Mouse (Mus musculus): ENCODE results near the gene Tgfbr3.
"Not testable (repeated sequence)": the region's sequence is repeated elsewhere in the genome, so short reads cannot be mapped to it uniquely, and the experiment has no call there.

Tgfbr3 gene

DNA sequence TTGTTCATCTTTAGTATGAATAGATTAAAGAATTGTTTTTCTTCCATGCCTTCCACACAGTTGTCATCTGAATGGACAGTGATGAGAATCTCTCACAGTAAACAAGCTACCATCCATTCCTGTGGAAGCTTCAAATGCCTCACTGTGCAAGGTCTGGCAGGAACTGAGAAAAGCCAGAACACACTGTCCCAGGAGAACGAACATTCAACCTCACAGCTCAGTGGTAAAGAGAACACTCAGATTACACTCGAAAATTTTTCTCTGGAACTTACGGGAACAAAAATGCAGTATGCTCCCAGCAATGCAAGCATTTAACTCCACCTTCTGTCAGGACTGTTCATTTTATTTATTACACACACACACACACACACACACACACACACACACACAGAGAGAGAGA is 13.2 kb downstream of the Tgfbr3 start:
- DNase-seq = no peak

- DNase-seq = no peak
Measured at GRCm38 (mm10) chr5:107272252-107273028, 17.0 kb downstream of the Tgfbr3 start.

- DNase-seq = no peak
Measured at GRCm38 (mm10) chr5:107269006-107269328, 20.5 kb downstream of the Tgfbr3 start.

- no peak for DNase-seq
Measured at GRCm38 (mm10) chr5:107268121-107269005, 21.1 kb downstream of the Tgfbr3 start.

- DNase-seq = no peak
Measured at GRCm38 (mm10) chr5:107266566-107266965, 22.9 kb downstream of the Tgfbr3 start.

GRCm38 (mm10) chr5:107264426-107265360 is 24.7 kb downstream of the Tgfbr3 start:
- DNase-seq = no peak

DNA sequence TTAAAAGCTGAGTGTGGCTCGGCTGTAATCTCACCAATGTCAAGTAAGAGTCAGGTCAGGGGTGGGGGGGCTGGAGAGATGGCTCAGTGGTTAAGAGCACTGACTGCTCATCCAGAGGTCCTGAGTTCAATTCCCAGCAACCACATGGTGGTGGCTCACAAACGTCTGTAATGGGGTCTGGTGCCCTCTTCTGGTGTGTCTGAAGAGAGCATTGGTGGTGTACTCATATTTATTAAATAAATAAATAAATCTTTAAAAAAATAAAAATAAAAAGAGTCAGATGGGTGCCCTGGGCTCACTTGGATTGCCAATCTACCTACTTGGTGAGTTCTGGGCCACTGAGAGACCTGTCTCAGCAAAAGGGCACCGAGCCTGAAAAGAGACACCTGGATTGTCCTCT is 25.6 kb downstream of the Tgfbr3 start:
- no peak for DNase-seq

GRCm38 (mm10) chr5:107261930-107262329 is 27.5 kb downstream of the Tgfbr3 start:
- no peak for DNase-seq

GRCm38 (mm10) chr5:107260708-107261495 is 28.5 kb downstream of the Tgfbr3 start:
- DNase-seq = no peak

- no peak for DNase-seq
Measured at GRCm38 (mm10) chr5:107259487-107260040, 29.9 kb downstream of the Tgfbr3 start.

GRCm38 (mm10) chr5:107253395-107253794 is 36.0 kb downstream of the Tgfbr3 start:
- DNase-seq = no peak

DNA sequence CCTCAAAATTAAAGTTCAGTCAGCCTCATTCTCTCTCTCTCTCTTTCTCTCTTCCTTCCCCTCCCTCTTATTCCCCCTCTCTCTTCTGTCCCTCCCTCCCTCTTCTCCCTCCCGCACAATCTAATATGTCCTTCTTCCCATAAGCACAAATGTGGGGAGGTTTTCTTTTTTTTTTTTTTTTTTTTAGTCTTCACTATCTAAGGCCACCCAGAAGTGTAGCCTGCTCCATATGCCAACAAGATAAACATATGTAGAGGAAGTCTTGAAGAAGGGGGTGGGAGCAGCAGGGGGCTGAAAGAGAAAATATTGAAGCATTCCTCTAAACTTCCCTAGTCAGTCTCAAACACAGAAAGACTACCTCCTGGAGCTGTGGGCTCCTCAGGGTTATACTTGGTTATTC is 37.0 kb downstream of the Tgfbr3 start:
- DNase-seq = no peak

DNA sequence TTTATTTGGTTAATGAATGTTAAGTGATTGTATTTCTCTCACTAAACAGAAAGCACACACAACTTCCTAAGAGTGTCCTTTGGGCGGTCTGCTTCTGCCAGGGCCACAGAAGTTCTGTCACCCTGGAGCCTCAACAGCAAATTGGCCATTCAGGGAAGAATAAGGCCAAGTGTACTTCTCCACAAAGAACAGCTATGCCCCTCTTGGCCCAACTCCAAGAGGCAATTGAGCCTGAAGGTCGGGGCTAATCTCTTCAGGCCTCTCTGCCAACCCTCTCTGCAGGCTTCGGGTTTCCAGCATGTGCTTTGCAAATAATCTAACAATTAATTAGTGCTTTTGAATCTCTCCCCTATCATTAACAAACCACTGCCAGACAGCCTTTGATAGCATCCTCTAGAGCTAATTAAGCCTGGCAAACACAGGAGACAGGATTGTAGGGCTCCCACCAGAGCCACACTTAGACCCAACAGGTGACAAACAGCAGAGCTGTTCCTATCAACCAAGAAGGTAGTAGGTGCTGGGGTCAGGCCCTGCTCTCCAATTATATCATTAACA is 37.6 kb downstream of the Tgfbr3 start:
- DNase-seq = peak; percentile 45

DNA sequence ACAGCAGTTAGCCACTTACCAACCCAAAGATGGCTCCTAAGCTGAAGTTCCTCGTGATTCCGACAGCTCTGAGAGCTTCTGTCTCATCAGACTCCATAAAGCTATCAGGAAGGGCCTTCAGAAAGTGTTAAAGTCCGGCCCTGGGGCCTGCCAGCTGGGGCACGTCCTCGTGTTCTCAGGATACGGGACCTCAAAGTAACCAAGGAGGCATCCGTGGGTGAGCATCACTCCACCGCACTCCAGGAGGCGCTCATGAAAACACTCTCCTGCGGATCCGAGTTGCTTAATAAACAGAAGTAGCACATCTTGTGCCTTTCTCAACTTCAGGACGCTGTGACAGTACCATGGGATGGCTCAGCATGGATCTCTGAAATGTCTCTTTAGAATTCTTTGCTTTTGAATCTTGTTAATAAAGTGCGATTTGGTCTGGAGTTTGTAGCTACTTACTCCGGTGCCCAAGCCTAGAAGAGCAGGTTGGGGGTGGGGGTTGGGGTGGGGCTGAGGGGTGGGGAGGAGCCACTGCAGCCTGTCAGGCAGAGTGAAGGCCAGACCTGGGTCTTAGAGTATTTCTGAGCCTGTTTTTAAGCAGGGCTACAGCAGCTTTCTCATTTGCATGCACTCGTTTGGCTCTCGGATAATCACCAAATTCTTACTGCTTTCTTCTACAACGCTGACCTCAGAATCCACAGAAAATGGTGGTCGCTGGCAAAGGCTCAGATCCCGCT is 38.7 kb downstream of the Tgfbr3 start:
- DNase-seq = no peak

GRCm38 (mm10) chr5:107248732-107249131 is 40.7 kb downstream of the Tgfbr3 start:
- DNase-seq = no peak

GRCm38 (mm10) chr5:107248302-107248701 is 41.1 kb downstream of the Tgfbr3 start:
- DNase-seq = not testable (repeated sequence)

- no peak for DNase-seq
Measured at GRCm38 (mm10) chr5:107247786-107248185, 41.6 kb downstream of the Tgfbr3 start.

DNA sequence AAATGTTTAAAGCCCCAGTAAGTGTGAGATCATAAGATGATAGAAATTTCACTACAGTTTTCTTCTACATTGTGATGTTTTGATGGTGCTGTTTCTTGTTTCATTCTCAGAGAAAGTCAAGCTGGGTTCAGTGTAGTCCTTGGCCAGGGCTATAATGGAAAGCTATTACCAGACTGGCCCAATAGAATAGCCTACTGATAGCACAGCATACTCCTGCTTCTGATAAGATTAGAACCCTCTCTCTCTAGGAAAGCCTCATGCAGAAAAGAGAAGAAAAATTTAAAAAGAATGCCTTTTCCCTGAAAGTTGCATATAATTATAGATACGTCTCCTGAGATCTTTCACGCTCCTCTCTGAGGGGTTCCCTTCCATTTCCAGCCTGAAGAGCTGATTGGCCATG is 46.0 kb downstream of the Tgfbr3 start:
- DNase-seq = no peak

DNA sequence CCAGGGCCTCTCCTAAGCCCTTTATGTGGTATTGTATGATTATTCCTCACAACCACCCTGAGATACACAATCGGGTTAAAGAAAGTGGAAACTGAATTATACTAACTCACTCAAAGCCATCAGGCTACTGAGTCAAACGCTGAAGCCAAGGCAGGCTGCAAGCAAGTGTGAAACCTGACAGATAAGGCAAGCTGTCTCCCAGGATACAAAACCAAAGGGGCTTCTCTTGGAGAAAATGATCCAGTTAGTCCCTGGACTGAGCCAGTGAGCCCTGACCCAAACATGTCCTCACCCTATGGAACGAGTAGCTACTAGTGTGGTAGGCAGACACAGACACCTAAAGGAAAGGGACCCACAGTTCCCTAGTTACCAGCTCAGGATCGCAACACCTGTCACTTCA is 46.4 kb downstream of the Tgfbr3 start:
- DNase-seq = no peak

DNA sequence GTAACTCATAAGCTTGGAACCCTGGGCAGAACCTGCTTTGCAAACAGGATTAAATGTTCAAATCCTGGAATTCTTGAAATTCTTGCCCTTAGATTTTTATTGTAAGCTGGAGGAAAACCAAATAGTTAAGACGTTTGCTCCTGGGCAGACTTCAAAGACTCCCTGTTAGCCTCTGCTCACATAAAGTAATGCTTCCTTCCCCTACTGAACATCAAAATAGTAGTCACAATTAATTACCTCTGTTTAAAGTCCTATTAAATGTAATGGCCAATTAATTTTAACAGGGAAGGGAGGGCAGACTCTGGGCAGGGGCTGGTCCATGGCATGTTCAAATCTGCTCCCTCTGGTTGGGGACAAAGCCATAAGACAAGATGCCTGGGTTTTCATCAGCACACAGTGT is 49.2 kb downstream of the Tgfbr3 start:
- no peak for DNase-seq

DNA sequence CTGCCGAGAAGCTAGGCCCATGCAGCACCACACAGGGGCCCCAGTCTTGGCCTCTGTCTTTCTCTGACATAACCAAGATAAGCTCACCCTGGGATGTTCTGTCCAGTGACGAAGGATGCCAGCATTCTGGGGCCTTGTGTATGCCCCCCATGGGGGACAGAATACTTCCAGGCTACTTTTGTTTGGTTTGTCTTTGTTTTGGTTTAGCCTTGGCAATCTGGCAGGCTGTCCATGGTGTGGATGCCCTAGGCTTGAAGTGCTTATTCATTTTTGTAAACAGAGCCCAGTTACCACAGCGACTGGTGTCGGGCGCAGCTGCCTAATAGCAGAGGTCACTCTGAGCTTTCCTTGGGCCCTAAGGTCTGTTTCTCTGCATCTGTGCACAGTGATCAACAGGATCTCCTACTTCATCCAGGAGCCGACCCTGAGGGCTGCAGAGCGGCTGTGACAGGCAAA is 51.4 kb downstream of the Tgfbr3 start:
- no peak for DNase-seq

Data from right cerebral cortex, postnatal 4 days (tissue).